Mouse (Mus musculus) c-Kit-negative CD71-positive TER-119-positive erythroid progenitor cells, embryonic 14.5 days (primary cell): Measurements from ENCODE around the gene Atp13a5.

Experiments
- DNase-seq: peaks from one replicate; pipeline ENCODE4 v3.0.0-alpha.2; 2013; ENCODE audit warnings: low read depth, low spot score

Atp13a5 gene

GRCm38 (mm10) chr16:29204875-29205274 lies 173.7 kb downstream of the Atp13a5 start:
- DNase-seq: no peak

GRCm38 (mm10) chr16:29201146-29201545 lies 177.4 kb downstream of the Atp13a5 start:
- no peak for DNase-seq

- DNase-seq: no peak
Observed at GRCm38 (mm10) chr16:29198461-29198860, 180.1 kb downstream of the Atp13a5 start.

GRCm38 (mm10) chr16:29195156-29195555 lies 183.4 kb downstream of the Atp13a5 start:
- no peak for DNase-seq

GRCm38 (mm10) chr16:29193981-29194380 lies 184.6 kb downstream of the Atp13a5 start:
- DNase-seq: no peak

- DNase-seq: no peak
Observed at GRCm38 (mm10) chr16:29192911-29193310, 185.6 kb downstream of the Atp13a5 start.
